Mouse (Mus musculus): Measurements from ENCODE around the gene Olfr872. TPM values are rescaled to one million over a fixed set of nuclear protein-coding genes. Genes with fewer than 3 reads are reported as not detected.
"Not testable (repeated sequence)": the region's sequence is repeated elsewhere in the genome, so short reads cannot be mapped to it uniquely, and the experiment has no call there.

The Olfr872 gene
- not detected in 2 replicates for polyA plus RNA-seq (2015; fragmentation: Nextera tagmentation; extraction: Ambion mirVana)

- H3K4me3 ChIP-seq (replicated peaks): no peak within 1 kb of the TSS
- H3K36me3 ChIP-seq: no peaks in the 10 kb centered on the region
- H3K27me3 ChIP-seq: no peaks in the 10 kb centered on the region
- H3K4me2 ChIP-seq: no peak within 1 kb of the TSS
- H3K9me3 ChIP-seq (replicated peaks): no peaks in the 10 kb centered on the region
- ATAC-seq (ENCODE audit: low read depth) (no peak), DNase-seq (no peak)
- no peak within 1 kb of the TSS for H3K9ac ChIP-seq
- H3K27ac ChIP-seq: no peak within 1 kb of the TSS
- no peaks in the 10 kb centered on the region for H3K4me1 ChIP-seq (replicated peaks)
Measured at GRCm38 (mm10) chr9:20236819-20237218, at the start of gene Olfr872. TSS of gene Olfr872 (plus strand) at chr9:20237119.

- no peak overlapping the region for H3K4me2 ChIP-seq
- no peak for DNase-seq
- 63% methylated on average over 1 of the region's 1 CpGs for WGBS (ENCODE audit: insufficient replicate concordance)
- H3K9ac ChIP-seq: no peak overlapping the region
- no peak overlapping the region for H3K4me3 ChIP-seq (replicated peaks)
- peaks cover 9% of the 10 kb centered on the region; the same call in 1 of the 2 replicates for H3K9me3 ChIP-seq (replicated peaks)
- no peaks in the 10 kb centered on the region for H3K36me3 ChIP-seq
- no peak overlapping the region for H3K27ac ChIP-seq
- ATAC-seq (ENCODE audit: low read depth): no peak
- H3K4me1 ChIP-seq (replicated peaks): no peaks in the 10 kb centered on the region
- H3K27me3 ChIP-seq: no peaks in the 10 kb centered on the region
Measured at GRCm38 (mm10) chr9:20202131-20202530, 34.8 kb upstream of the Olfr872 start.

GRCm38 (mm10) chr9:20203413-20203984 is 33.4 kb upstream of the Olfr872 start:
- ATAC-seq (ENCODE audit: low read depth): not testable (repeated sequence)
- WGBS (ENCODE audit: insufficient replicate concordance): 50% methylated on average over 7 of the region's 7 CpGs

GRCm38 (mm10) chr9:20210812-20211211 is 26.1 kb upstream of the Olfr872 start:
- ATAC-seq (ENCODE audit: low read depth) (no peak), DNase-seq (no peak)
- Histone ChIP-seq H3K36me3 (no peaks in the 10 kb centered on the region), H3K4me1 (replicated peaks) (no peaks in the 10 kb centered on the region), H3K27me3 (no peaks in the 10 kb centered on the region), H3K27ac (no peak overlapping the region), H3K4me2 (no peak overlapping the region), H3K9ac (no peak overlapping the region), H3K9me3 (replicated peaks) (0 out of 2 replicates have a peak, but pooled peaks cover 3% of the 10 kb centered on the region), H3K4me3 (replicated peaks) (no peak overlapping the region)
- WGBS (ENCODE audit: insufficient replicate concordance): 18% methylated on average over 1 of the region's 1 CpGs

More at GRCm38 (mm10) chr9:20203413-20203984, 33.4 kb upstream of the Olfr872 start:
- H3K9ac ChIP-seq; H3K27me3 ChIP-seq; H3K9me3 ChIP-seq (replicated peaks); H3K4me1 ChIP-seq (replicated peaks); DNase-seq; H3K36me3 ChIP-seq; H3K27ac ChIP-seq; H3K4me3 ChIP-seq (replicated peaks); H3K4me2 ChIP-seq: not testable (repeated sequence)

- H3K9me3 ChIP-seq (replicated peaks): 0 out of 2 replicates have a peak, but pooled peaks cover 3% of the 10 kb centered on the region
- no peaks in the 10 kb centered on the region for H3K27me3 ChIP-seq
- H3K4me1 ChIP-seq (replicated peaks): no peaks in the 10 kb centered on the region
- no peak for ATAC-seq (ENCODE audit: low read depth)
- no peak overlapping the region for H3K9ac ChIP-seq
- no peak for DNase-seq
- H3K4me2 ChIP-seq: no peak overlapping the region
- no peak overlapping the region for H3K4me3 ChIP-seq (replicated peaks)
- no peaks in the 10 kb centered on the region for H3K36me3 ChIP-seq
- 44% methylated on average over 2 of the region's 2 CpGs for WGBS (ENCODE audit: insufficient replicate concordance)
- H3K27ac ChIP-seq: no peak overlapping the region
Measured at GRCm38 (mm10) chr9:20211477-20211876, 25.4 kb upstream of the Olfr872 start.

- H3K9me3 ChIP-seq (replicated peaks): 0 out of 2 replicates have a peak, but pooled peaks cover 3% of the 10 kb centered on the region
- H3K27ac ChIP-seq: no peak within 1 kb of the TSS
- no peak within 1 kb of the TSS for H3K9ac ChIP-seq
- no peaks in the 10 kb centered on the region for H3K4me1 ChIP-seq (replicated peaks)
- H3K36me3 ChIP-seq: no peaks in the 10 kb centered on the region
- H3K4me2 ChIP-seq: no peak within 1 kb of the TSS
- no peak for ATAC-seq (ENCODE audit: low read depth)
- DNase-seq: no peak
- H3K4me3 ChIP-seq (replicated peaks): no peak within 1 kb of the TSS
- H3K27me3 ChIP-seq: no peaks in the 10 kb centered on the region
Measured at GRCm38 (mm10) chr9:20211907-20212306, 25.0 kb upstream of the Olfr872 start, which contains the start of gene Olfr871. TSS of gene Olfr871 (plus strand) at chr9:20212207.

GRCm38 (mm10) chr9:20237378-20237777 is 459 bp downstream of the Olfr872 start:
- WGBS (ENCODE audit: insufficient replicate concordance): 41% methylated on average over 2 of the region's 2 CpGs
- Histone ChIP-seq H3K4me3 (replicated peaks) (no peak overlapping the region), H3K27me3 (no peaks in the 10 kb centered on the region), H3K4me1 (replicated peaks) (no peaks in the 10 kb centered on the region), H3K9ac (no peak overlapping the region), H3K36me3 (no peaks in the 10 kb centered on the region), H3K27ac (no peak overlapping the region), H3K9me3 (replicated peaks) (no peaks in the 10 kb centered on the region), H3K4me2 (no peak overlapping the region)
- no peak for DNase-seq
- ATAC-seq (ENCODE audit: low read depth): no peak

- H3K27ac ChIP-seq: no peak within 1 kb of the TSS
- WGBS (ENCODE audit: insufficient replicate concordance): 61% methylated on average over 1 of the region's 1 CpGs
- no peaks in the 10 kb centered on the region for H3K27me3 ChIP-seq
- no peak within 1 kb of the TSS for H3K4me2 ChIP-seq
- H3K9me3 ChIP-seq (replicated peaks): no peaks in the 10 kb centered on the region
- no peak within 1 kb of the TSS for H3K4me3 ChIP-seq (replicated peaks)
- no peaks in the 10 kb centered on the region for H3K4me1 ChIP-seq (replicated peaks)
- H3K36me3 ChIP-seq: no peaks in the 10 kb centered on the region
- H3K9ac ChIP-seq: no peak within 1 kb of the TSS
- DNase-seq (no peak), ATAC-seq (ENCODE audit: low read depth) (no peak)
Measured at GRCm38 (mm10) chr9:20282051-20282450, 45.1 kb downstream of the Olfr872 start, which contains the start of gene Olfr39. TSS of gene Olfr39 (plus strand) at chr9:20282351.

GRCm38 (mm10) chr9:20295562-20295961 is 58.6 kb downstream of the Olfr872 start:
- H3K9me3 ChIP-seq (replicated peaks); H3K4me1 ChIP-seq (replicated peaks); H3K4me2 ChIP-seq; DNase-seq; H3K27me3 ChIP-seq; H3K27ac ChIP-seq; ATAC-seq (ENCODE audit: low read depth); H3K9ac ChIP-seq; H3K4me3 ChIP-seq (replicated peaks); H3K36me3 ChIP-seq: not testable (repeated sequence)
- 57% methylated on average over 5 of the region's 5 CpGs for WGBS (ENCODE audit: insufficient replicate concordance)

GRCm38 (mm10) chr9:20298232-20298631 is 61.3 kb downstream of the Olfr872 start, which contains the start of gene Olfr873:
TSS of gene Olfr873 (plus strand) at chr9:20298532.
- Histone ChIP-seq H3K9ac (no peak within 1 kb of the TSS), H3K27ac (no peak within 1 kb of the TSS), H3K4me1 (replicated peaks) (no peaks in the 10 kb centered on the region), H3K4me2 (no peak within 1 kb of the TSS), H3K36me3 (no peaks in the 10 kb centered on the region), H3K27me3 (no peaks in the 10 kb centered on the region), H3K4me3 (replicated peaks) (no peak within 1 kb of the TSS), H3K9me3 (replicated peaks) (no peaks in the 10 kb centered on the region)
- no peak for DNase-seq
- 58% methylated on average over 1 of the region's 1 CpGs for WGBS (ENCODE audit: insufficient replicate concordance)
- ATAC-seq (ENCODE audit: low read depth): no peak
